Mouse (Mus musculus) embryonic facial prominence, embryonic 11.5 days (tissue): Measurements from ENCODE around the gene Ssbp4. TPM values are rescaled to one million over a fixed set of nuclear protein-coding genes. Genes with fewer than 3 reads are reported as not detected.
"Not testable (repeated sequence)": the region's sequence is repeated elsewhere in the genome, so short reads cannot be mapped to it uniquely, and the experiment has no call there.

ENCODE experiments used
- ATAC-seq: fragments of 200-750 bp; cut with Nextera tagmentation; replicated peaks from 2 replicates; pipeline ENCODE4 v1.8.0; 2017; ENCODE audit warnings: low read depth; ENCODE audit not compliant: insufficient number of reproducible peaks, low FRiP score, low TSS enrichment
- DNase-seq: peaks from one replicate; pipeline ENCODE4 v3.0.0-alpha.2; 2015; ENCODE audit warnings: low spot score
- H3K27ac ChIP-seq: fragments of 300-500 bp; sonication (generic); replicated peaks from 2 replicates; pipeline ENCODE4 v1.5.1; 2014; ENCODE audit warnings: mild to moderate bottlenecking, low read depth, low read length, control low read depth
- H3K27me3 ChIP-seq: fragments of 300-500 bp; sonication (generic); 2 replicates; pipeline ENCODE4 v1.6.1; 2014; ENCODE audit warnings: mild to moderate bottlenecking, low read length, moderate library complexity, mixed read lengths; ENCODE audit not compliant: control insufficient read depth, insufficient read depth
- H3K36me3 ChIP-seq: fragments of 300-500 bp; sonication (generic); replicated peaks from 2 replicates; pipeline ENCODE4 v1.6.1; 2014; ENCODE audit warnings: low read depth, mild to moderate bottlenecking, low read length, moderate library complexity, mixed read lengths; ENCODE audit not compliant: control insufficient read depth, insufficient read depth
- H3K4me1 ChIP-seq: fragments of 300-500 bp; sonication (generic); 2 replicates; pipeline ENCODE4 v1.6.1; 2014; ENCODE audit warnings: low read length, mixed read lengths; ENCODE audit not compliant: control insufficient read depth, insufficient read depth
- H3K4me2 ChIP-seq: fragments of 300-500 bp; sonication (generic); 2 replicates; pipeline ENCODE4 v1.6.1; 2014; ENCODE audit warnings: low read depth, mild to moderate bottlenecking, control low read depth, low read length, moderate library complexity
- H3K4me3 ChIP-seq: fragments of 300-500 bp; sonication (generic); 2 replicates; pipeline ENCODE4 v1.5.1; 2014; ENCODE audit warnings: low read depth, low read length, control low read depth
- H3K9ac ChIP-seq: fragments of 300-500 bp; sonication (generic); replicated peaks from 2 replicates; pipeline ENCODE4 v1.6.1; 2014; ENCODE audit warnings: mild to moderate bottlenecking, control low read depth, low read length
- H3K9me3 ChIP-seq: fragments of 300-500 bp; sonication (generic); replicated peaks from 2 replicates; pipeline ENCODE4 v1.6.1; 2016; ENCODE audit warnings: mild to moderate bottlenecking, low read length, inconsistent platforms, mixed read lengths; ENCODE audit not compliant: control insufficient read depth
- WGBS: fragments of 180-500 bp; shearing (Covaris S2); extraction: QIAGEN DNeasy Blood & Tissue Kit; methylation state at CpG from one replicate; pipeline ENCODE4 v1.1.7; 2014; 5-methylcytosine and 5-hydroxymethylcytosine counted together
- polyA plus RNA-seq: library from polyadenylated mRNA; unstranded; fragments of >200 nt; fragmentation: Nextera tagmentation; extraction: Ambion mirVana; gene quantifications from 2 replicates; pipeline ENCODE4 v1.2.1, GENCODE M21; 2014

Gene Ssbp4
- polyA plus RNA-seq, 1 experiment from 2014 or later, result 108 TPM

GRCm38 (mm10) chr8:70596216-70596615 is 12.5 kb downstream of the Ssbp4 start:
- Histone ChIP-seq H3K27me3 (no peaks in the 10 kb centered on the region), H3K4me2 (no peak overlapping the region), H3K4me3 (no peak overlapping the region), H3K4me1 (peaks cover 21% of the 10 kb centered on the region), H3K27ac (no peak overlapping the region), H3K36me3 (peaks cover 3% of the 10 kb centered on the region), H3K9ac (no peak overlapping the region), H3K9me3 (no peaks in the 10 kb centered on the region)
- no peak for ATAC-seq
- 92% methylated on average over 18 of the region's 18 CpGs for WGBS
- DNase-seq, result no peak

DNA sequence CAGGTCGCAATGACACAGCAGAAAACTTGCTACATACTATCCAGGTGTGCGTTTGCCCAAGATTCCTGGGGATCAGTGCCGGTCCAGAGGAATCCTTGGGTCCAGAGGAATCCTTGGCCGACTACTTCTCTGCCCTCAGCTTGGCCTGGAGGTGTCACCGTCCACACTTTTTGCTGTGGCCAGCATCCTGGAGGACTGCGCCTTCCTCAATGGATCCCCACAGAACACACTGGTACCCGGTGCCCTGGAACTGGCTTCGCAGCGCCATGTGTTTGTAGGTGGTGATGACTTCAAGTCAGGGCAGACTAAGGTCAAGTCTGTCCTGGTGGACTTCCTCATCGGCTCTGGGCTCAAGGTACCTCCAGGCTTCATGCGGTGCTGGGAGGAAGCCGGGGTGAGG is 12.9 kb downstream of the Ssbp4 start:
- 91% methylated on average over 12 of the region's 12 CpGs for WGBS
- Histone ChIP-seq H3K36me3 (peaks cover 3% of the 10 kb centered on the region), H3K4me2 (no peak overlapping the region), H3K27me3 (no peaks in the 10 kb centered on the region), H3K9me3 (no peaks in the 10 kb centered on the region), H3K4me1 (peaks cover 19% of the 10 kb centered on the region), H3K27ac (no peak overlapping the region), H3K4me3 (no peak overlapping the region; the same call in 1 of the 2 replicates), H3K9ac (no peak overlapping the region; the same call in 1 of the 2 replicates)
- ATAC-seq (no peak), DNase-seq (no peak)

DNA sequence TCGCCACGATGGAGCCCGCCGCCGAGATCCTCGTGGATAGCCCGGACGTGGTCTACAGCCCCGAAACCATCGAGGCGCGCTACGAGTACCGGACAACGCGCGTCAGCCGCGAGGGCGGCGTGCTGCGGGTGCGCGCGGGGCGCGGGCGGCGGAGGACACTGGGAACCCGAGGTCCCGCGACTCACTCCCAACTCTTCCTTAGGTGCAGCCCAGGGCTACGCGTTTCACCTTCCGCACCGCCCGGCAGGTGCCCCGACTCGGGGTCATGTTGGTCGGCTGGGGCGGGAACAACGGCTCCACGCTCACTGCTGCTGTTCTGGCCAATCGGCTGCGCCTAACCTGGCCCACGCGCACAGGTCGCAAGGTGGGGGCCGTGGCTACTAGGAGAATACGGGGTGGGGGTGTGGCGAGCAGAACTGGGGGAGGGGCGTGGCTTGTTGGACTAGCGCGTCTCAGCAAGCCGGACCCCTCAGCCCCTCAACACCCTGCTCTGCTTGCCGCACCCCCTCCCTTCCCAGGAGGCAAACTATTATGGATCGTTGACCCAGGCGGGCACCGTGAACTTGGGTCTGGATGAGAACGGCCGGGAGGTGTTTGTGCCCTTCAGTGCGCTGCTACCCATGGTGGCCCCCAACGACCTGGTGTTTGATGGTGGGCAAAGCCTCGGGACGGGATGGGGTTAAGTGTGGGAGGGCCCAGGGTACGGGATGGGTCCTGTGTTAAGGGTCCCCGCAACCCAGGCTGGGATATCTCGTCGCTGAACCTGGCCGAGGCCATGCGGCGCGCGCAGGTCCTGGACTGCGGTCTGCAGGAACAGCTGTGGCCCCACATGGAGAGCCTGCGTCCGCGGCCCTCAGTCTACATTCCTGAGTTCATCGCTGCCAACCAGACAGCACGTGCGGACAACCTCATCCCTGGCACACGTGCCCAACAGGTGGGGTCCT is 13.8 kb downstream of the Ssbp4 start:
- peak overlapping the region; percentile 99 for H3K4me2 ChIP-seq
- 10% methylated on average over 79 of the region's 82 CpGs for WGBS
- DNase-seq (peak; percentile 39), ATAC-seq (no peak)
- H3K27ac ChIP-seq, result peak overlapping the region; percentile 54; the same call in 1 of the 2 replicates
- H3K27me3 ChIP-seq, result no peaks in the 10 kb centered on the region
- H3K4me1 ChIP-seq, result peaks cover 12% of the 10 kb centered on the region
- H3K9me3 ChIP-seq, result no peaks in the 10 kb centered on the region
- H3K36me3 ChIP-seq, result peaks cover 3% of the 10 kb centered on the region
- peak overlapping the region; percentile 70 for H3K9ac ChIP-seq
- peak overlapping the region; percentile 65 for H3K4me3 ChIP-seq

DNA sequence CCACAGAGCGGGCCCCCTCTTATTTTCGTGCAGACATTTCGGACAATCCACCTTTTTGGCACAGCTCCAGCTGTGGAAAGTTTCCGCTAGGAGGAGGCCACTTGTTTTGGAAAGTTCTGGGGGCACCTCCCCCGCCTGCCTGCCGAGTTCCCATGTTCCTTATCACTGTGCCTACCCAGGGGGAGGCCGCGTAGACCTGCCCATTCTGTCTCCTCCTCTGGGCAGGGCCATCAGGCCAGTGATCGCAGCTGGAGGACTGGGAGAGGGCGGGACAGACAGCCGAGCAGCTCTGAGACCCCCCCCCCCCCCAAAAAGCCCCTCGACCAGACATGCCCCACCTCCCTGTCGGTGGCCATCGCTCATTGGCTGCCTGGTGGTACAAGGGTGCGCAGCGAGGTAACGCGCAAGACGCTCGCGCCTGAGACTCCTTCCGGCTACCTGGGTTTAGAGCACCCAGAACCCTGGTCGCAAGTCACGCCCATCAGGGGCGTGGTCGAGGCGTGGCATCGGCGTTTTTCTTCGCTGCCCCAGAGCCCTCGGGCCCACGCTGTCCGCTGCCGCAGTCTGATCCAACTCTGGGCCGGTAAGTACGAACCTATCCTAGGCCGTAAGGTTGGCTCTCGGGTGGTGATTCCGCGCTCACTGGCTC is 14.6 kb downstream of the Ssbp4 start, which contains the start of gene Isyna1:
Gene Isyna1 (plus strand): TSS at position 413 of the 649 bp plus-strand sequence.
- peaks cover 12% of the 10 kb centered on the region for H3K4me1 ChIP-seq
- DNase-seq, result peak; percentile 99
- peak; percentile 83 for ATAC-seq

GRCm38 (mm10) chr8:70593173-70593572 is 15.5 kb downstream of the Ssbp4 start:
- no peak for DNase-seq
- ATAC-seq, result no peak
- Histone ChIP-seq H3K4me2 (peak overlapping the region; percentile 99; the same call in 1 of the 2 replicates), H3K4me3 (no peak overlapping the region), H3K9ac (peak overlapping the region; percentile 43), H3K4me1 (peaks cover 5% of the 10 kb centered on the region), H3K9me3 (no peaks in the 10 kb centered on the region), H3K27me3 (no peaks in the 10 kb centered on the region), H3K27ac (peak overlapping the region; percentile 31; the same call in 1 of the 2 replicates), H3K36me3 (peaks cover 3% of the 10 kb centered on the region)
- 56% methylated on average over 8 of the region's 8 CpGs for WGBS

More for the DNA sequence above, 14.6 kb downstream of the Ssbp4 start, which contains the start of gene Isyna1:
- H3K9ac ChIP-seq, result peak within 1 kb of the TSS; percentile 70
- H3K4me3 ChIP-seq, result peak within 1 kb of the TSS; percentile 65
- H3K4me2 ChIP-seq, result peak within 1 kb of the TSS; percentile 99
- no peaks in the 10 kb centered on the region for H3K9me3 ChIP-seq
- peaks cover 3% of the 10 kb centered on the region for H3K36me3 ChIP-seq
- H3K27me3 ChIP-seq, result no peaks in the 10 kb centered on the region
- under 1% methylated on average over 40 of the region's 40 CpGs for WGBS
- H3K27ac ChIP-seq, result peak within 1 kb of the TSS; percentile 54; the same call in 1 of the 2 replicates

DNA sequence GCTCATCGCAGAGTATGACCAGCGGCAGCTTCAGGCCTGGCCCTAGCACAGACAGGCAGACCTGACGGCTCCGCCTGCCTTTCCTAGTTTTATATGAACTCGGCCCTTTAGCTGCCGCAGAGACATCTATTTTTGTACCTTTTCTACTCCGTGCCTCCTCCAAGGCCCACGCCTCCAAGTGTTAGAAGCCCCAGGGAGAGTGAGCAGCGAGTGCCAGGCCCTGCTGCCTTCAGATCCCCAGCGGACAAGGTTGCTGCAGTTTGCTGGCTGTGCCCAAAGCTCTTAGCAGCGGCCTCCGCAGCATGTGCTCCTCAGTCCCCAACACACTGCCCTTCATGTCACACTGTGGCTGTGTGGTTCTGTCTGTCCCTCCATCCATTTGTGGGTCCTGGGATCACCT is 17.1 kb downstream of the Ssbp4 start:
- no peak overlapping the region for H3K27ac ChIP-seq
- no peaks in the 10 kb centered on the region for H3K9me3 ChIP-seq
- H3K4me3 ChIP-seq, result no peak overlapping the region
- ATAC-seq, result no peak
- DNase-seq, result no peak
- H3K4me1 ChIP-seq, result peaks cover 5% of the 10 kb centered on the region; the same call in 1 of the 2 replicates
- H3K27me3 ChIP-seq, result no peaks in the 10 kb centered on the region
- peaks cover 3% of the 10 kb centered on the region for H3K36me3 ChIP-seq
- H3K9ac ChIP-seq, result no peak overlapping the region
- WGBS, result 87% methylated on average over 12 of the region's 12 CpGs
- no peak overlapping the region for H3K4me2 ChIP-seq

GRCm38 (mm10) chr8:70587955-70588354 is 20.7 kb downstream of the Ssbp4 start:
- not testable (repeated sequence) for DNase-seq, H3K27ac ChIP-seq, H3K36me3 ChIP-seq, ATAC-seq, H3K9ac ChIP-seq, H3K4me2 ChIP-seq, H3K4me3 ChIP-seq, H3K9me3 ChIP-seq, H3K27me3 ChIP-seq, H3K4me1 ChIP-seq
- 94% methylated on average over 4 of the region's 4 CpGs for WGBS
